Mouse (Mus musculus) CH12.LX (cell line): ENCODE results near the gene Ensa. TPM values are rescaled to one million over a fixed set of nuclear protein-coding genes. Genes with fewer than 3 reads are reported as not detected.

ENCODE experiments used
- DNase-seq: peaks from one replicate; pipeline ENCODE4 v3.0.0-alpha.2; 2013; ENCODE audit errors: extremely low read depth
- H3K27ac ChIP-seq: 2 replicates; pipeline ENCODE4 v1.5.1; 2012; ENCODE audit warnings: low read depth, mild to moderate bottlenecking, control low read depth, moderate library complexity; ENCODE audit not compliant: insufficient read depth
- H3K27me3 ChIP-seq: replicated peaks from 2 replicates; pipeline ENCODE3; 2012; ENCODE audit warnings: inconsistent platforms
- H3K36me3 ChIP-seq, 2 experiments: replicated peaks in 1 of 2; 2 replicates each; pipeline versions ENCODE3 to v1.6.1; 2012; ENCODE audit warnings: inconsistent platforms in 1 of 2, low read length in 1 of 2, mild to moderate bottlenecking in 1 of 2, mixed read lengths in 1 of 2, moderate library complexity in 1 of 2; ENCODE audit not compliant: control insufficient read depth in 1 of 2, insufficient read depth in 1 of 2
- H3K4me1 ChIP-seq, 2 experiments: 2 replicates each; pipeline ENCODE4 v1.6.1; 2012; ENCODE audit warnings: inconsistent platforms in 1 of 2, moderate library complexity in 1 of 2; ENCODE audit not compliant: insufficient read depth in 2 of 2, control insufficient read depth in 1 of 2
- H3K4me2 ChIP-seq: 2 replicates; pipeline ENCODE4 v1.6.1; 2012; ENCODE audit warnings: low read depth, mild to moderate bottlenecking, control low read depth; ENCODE audit not compliant: poor library complexity, insufficient read depth, severe bottlenecking
- H3K4me3 ChIP-seq, 3 experiments: fragments of 150-350 bp in 1 of 3; sonication (generic) in 1 of 3; replicated peaks in 1 of 3; 2 replicates each; pipeline versions ENCODE3 to v1.5.1; 2011 to 2012; ENCODE audit warnings: low read depth in 2 of 3, low read length in 2 of 3, mild to moderate bottlenecking in 2 of 3, moderate library complexity in 2 of 3, control low read depth in 1 of 3, improper control_type of control experiment in 1 of 3, inconsistent platforms in 1 of 3, mixed read lengths in 1 of 3; ENCODE audit not compliant: poor library complexity in 1 of 3
- H3K79me2 ChIP-seq: replicated peaks from 2 replicates; pipeline ENCODE4 v1.6.1; 2012; ENCODE audit warnings: mild to moderate bottlenecking, moderate library complexity; ENCODE audit not compliant: control insufficient read depth, poor library complexity, insufficient read depth, severe bottlenecking; ENCODE audit errors: extremely low read depth
- H3K9ac ChIP-seq: 2 replicates; pipeline ENCODE4 v1.6.1; 2012; ENCODE audit warnings: low read depth, mild to moderate bottlenecking, control low read depth, moderate library complexity; ENCODE audit not compliant: insufficient read depth
- H3K9me3 ChIP-seq: replicated peaks from 2 replicates; pipeline ENCODE3; 2012; ENCODE audit warnings: low read length, inconsistent platforms, mixed read lengths
- BHLHE40 ChIP-seq: IDR thresholded peaks from 2 replicates; pipeline ENCODE4 v1.6.1; 2011; ENCODE audit warnings: mild to moderate bottlenecking, low read depth, low read length, improper control_type of control experiment
- CHD1 ChIP-seq: IDR thresholded peaks from 2 replicates; pipeline ENCODE4 v1.6.1; 2012; ENCODE audit warnings: low read depth, low read length, improper control_type of control experiment, inconsistent platforms
- ETS1 ChIP-seq: conservative IDR thresholded peaks from 2 replicates; pipeline ENCODE4 v1.6.1; 2012; ENCODE audit warnings: low read depth, mild to moderate bottlenecking, inconsistent platforms, low read length, improper control_type of control experiment, moderate library complexity
- GABPA ChIP-seq: IDR thresholded peaks from 2 replicates; pipeline ENCODE4 v1.6.1; 2012; ENCODE audit warnings: low read depth, low read length, improper control_type of control experiment, inconsistent platforms; ENCODE audit not compliant: insufficient replicate concordance
- HCFC1 ChIP-seq: IDR thresholded peaks from 2 replicates; pipeline ENCODE4 v1.6.1; 2012; ENCODE audit warnings: low read depth, mild to moderate bottlenecking, inconsistent platforms, low read length, improper control_type of control experiment
- IRF4 ChIP-seq: IDR thresholded peaks from 2 replicates; pipeline ENCODE4 v1.6.1; 2014; ENCODE audit warnings: low read depth, mild to moderate bottlenecking, inconsistent platforms, low read length, improper control_type of control experiment
- KAT2A ChIP-seq: IDR thresholded peaks from 2 replicates; pipeline ENCODE4 v1.6.1; 2012; ENCODE audit warnings: low read length, improper control_type of control experiment, inconsistent platforms; ENCODE audit not compliant: insufficient replicate concordance
- MAX ChIP-seq: IDR thresholded peaks from 2 replicates; pipeline ENCODE4 v1.6.1; 2011; ENCODE audit warnings: low read length, improper control_type of control experiment
- MEF2A ChIP-seq: IDR thresholded peaks from 2 replicates; pipeline ENCODE4 v1.6.1; 2014; ENCODE audit warnings: low read depth, mild to moderate bottlenecking, inconsistent platforms, low read length, improper control_type of control experiment, borderline replicate concordance
- MYC ChIP-seq: IDR thresholded peaks from 2 replicates; pipeline ENCODE4 v1.6.1; 2011; ENCODE audit warnings: low read depth, mild to moderate bottlenecking, improper control_type of control experiment, low read length
- NELFE ChIP-seq: IDR thresholded peaks from 2 replicates; pipeline ENCODE4 v1.6.1; 2011; ENCODE audit warnings: low read depth, low read length, improper control_type of control experiment
- PAX5 ChIP-seq: IDR thresholded peaks from 2 replicates; pipeline ENCODE4 v1.6.1; 2012; ENCODE audit warnings: low read length, inconsistent platforms, mixed read lengths
- RAD21 ChIP-seq: IDR thresholded peaks from 2 replicates; pipeline ENCODE4 v1.6.1; 2011; ENCODE audit warnings: low read depth, mild to moderate bottlenecking, low read length, improper control_type of control experiment, moderate library complexity
- SIN3A ChIP-seq: IDR thresholded peaks from 2 replicates; pipeline ENCODE4 v1.6.1; 2012; ENCODE audit warnings: low read length, improper control_type of control experiment, inconsistent platforms
- TBP ChIP-seq: conservative IDR thresholded peaks from 2 replicates; pipeline ENCODE4 v1.6.1; 2011; ENCODE audit warnings: low read depth, low read length, improper control_type of control experiment
- TCF12 ChIP-seq: IDR thresholded peaks from 2 replicates; pipeline ENCODE4 v1.6.1; 2014; ENCODE audit warnings: low read depth, mild to moderate bottlenecking, inconsistent platforms, low read length, improper control_type of control experiment
- UBTF ChIP-seq: IDR thresholded peaks from 2 replicates; pipeline ENCODE4 v1.6.1; 2012; ENCODE audit warnings: low read depth, mild to moderate bottlenecking, inconsistent platforms, low read length, improper control_type of control experiment, moderate library complexity
- ZC3H11A ChIP-seq: IDR thresholded peaks from 2 replicates; pipeline ENCODE4 v1.6.1; 2012; ENCODE audit warnings: low read depth, mild to moderate bottlenecking, inconsistent platforms, low read length, improper control_type of control experiment
- ZNF384 ChIP-seq: IDR thresholded peaks from 2 replicates; pipeline ENCODE4 v1.6.1; 2012; ENCODE audit warnings: low read depth, low read length, improper control_type of control experiment, inconsistent platforms
- dilution Hi-C: fragments of 300-500 bp; cut with MboI; formaldehyde crosslinking; loops from 2 replicates; pipeline ENCODE4 v1.14.3; 2020; ENCODE audit warnings: low sequenced_read_pairs; ENCODE audit not compliant: extremely low pct_unique_long_range_greater_than_20kb, extremely low pct_ligation_motif_present
- in situ Hi-C: fragments of 300-500 bp; cut with MboI; formaldehyde crosslinking; loops from 3 replicates; pipeline ENCODE4 v1.14.3; 2019; ENCODE audit warnings: low sequenced_read_pairs, low pct_ligation_motif_present, low pct_unique_long_range_greater_than_20kb, mixed read lengths
- polyA plus RNA-seq: library from polyadenylated mRNA; unstranded; fragments of >175 nt; gene quantifications from 2 replicates; pipeline ENCODE4 v1.2.1, GENCODE M21; 2012; ENCODE audit warnings: low read depth; ENCODE audit not compliant: insufficient read length
- total RNA-seq, 2 experiments: library from RNA; depleted of rRNA; stranded (reverse); fragments of 300-350 nt in 1 of 2; fragments of >200 nt in 1 of 2; gene quantifications; 2 replicates each; pipeline ENCODE4 v1.2.3; 2012 to 2014

Gene Ensa
- total and polyA plus RNA-seq, 3 experiments, result 51.5 to 58.4 (median 57.8) TPM

DNA sequence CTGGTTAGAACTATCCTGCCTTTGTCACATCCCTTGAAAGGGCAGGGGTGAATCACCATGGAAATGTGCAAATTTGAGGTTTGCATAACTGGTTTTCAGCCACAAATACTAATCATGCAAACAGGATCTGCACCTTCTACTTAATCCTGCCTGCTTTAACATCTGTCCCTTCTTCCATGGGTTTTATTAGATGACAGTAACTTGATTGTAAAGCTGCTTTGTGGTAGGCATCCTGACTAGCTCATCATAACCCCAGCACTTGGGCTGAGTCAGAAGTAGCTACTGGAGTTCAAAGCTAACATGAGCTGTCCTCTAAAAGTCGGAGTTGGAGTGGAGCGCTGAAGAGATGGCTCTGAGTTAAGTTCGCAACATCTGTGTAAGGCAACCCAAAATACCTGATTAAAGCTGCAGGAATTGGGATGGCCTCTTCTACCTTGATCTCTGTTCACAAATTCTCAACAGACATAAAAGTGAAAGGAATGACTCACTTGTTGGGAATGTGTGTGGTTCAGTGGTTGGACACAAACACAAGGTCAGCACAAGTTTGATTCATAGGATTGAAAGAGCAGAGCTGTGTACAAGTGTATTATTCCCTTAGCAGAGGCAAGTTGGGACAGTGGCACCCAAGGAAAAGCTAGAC is 39.3 kb downstream of the Ensa start (continued):
- no peak for TF ChIP-seq KAT2A
- TF ChIP-seq HCFC1, result no peak
- no peak for TF ChIP-seq ZC3H11A
- no peak for TF ChIP-seq UBTF
- no peak for TF ChIP-seq GABPA
- 0 out of 2 replicates have a peak, but pooled peaks have one; percentile 16 for TF ChIP-seq MEF2A
- TF ChIP-seq ZNF384, result no peak
- no peak; the same call in 1 of the 2 replicates for TF ChIP-seq CHD1

DNA sequence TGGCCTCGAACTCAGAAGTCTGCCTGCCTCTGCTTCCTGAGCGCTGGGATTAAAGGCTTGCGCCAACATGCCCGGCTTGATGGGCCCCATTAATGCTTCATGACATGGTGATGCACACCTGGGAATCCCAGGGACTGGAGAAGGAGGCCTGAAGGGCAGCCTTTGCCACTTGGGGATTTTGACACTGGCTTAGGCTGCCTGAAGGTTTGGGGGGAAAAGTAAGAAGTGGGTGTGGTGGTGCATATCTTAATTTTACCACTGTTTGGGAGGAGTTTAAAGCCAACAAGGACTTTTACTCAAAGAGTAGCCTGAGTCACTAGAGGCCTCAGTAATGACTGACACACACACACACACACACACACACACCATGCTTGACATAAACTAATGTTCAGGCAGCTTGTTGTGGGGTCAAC is 40.2 kb downstream of the Ensa start:
- Histone ChIP-seq H3K79me2 (peaks cover 83% of the 10 kb centered on the region), H3K4me1 (peaks cover 22 to 76% of the 10 kb centered on the region in 2 experiments), H3K9me3 (no peaks in the 10 kb centered on the region), H3K27me3 (no peaks in the 10 kb centered on the region), H3K4me3 (no peak overlapping the region), H3K4me2 (0 out of 2 replicates have a peak overlapping the region, but pooled peaks have one; percentile 3), H3K36me3 (peaks cover 34 to 66% of the 10 kb centered on the region in 2 experiments), H3K27ac (peak overlapping the region; percentile 91), H3K9ac (no peak overlapping the region)
- in situ Hi-C loops, result no loop called here
- TF ChIP-seq MAX (peak; percentile 24; the same call in 1 of the 2 replicates), IRF4 (peak; percentile 33; the same call in 1 of the 2 replicates), RAD21 (no peak), MEF2A (peak; percentile 44; the same call in 1 of the 2 replicates), BHLHE40 (0 out of 2 replicates have a peak, but pooled peaks have one; percentile 6), ETS1 (peak; percentile 56; the same call in 1 of the 2 replicates), TBP (no peak), CHD1 (0 out of 2 replicates have a peak, but pooled peaks have one; percentile 58), PAX5 (no peak), TCF12 (peak; percentile 63; the same call in 1 of the 2 replicates), NELFE (peak; percentile 35; the same call in 1 of the 2 replicates), SIN3A (peak; percentile 72), MYC (0 out of 2 replicates have a peak, but pooled peaks have one; percentile 28)
- peak; percentile 75 for DNase-seq
- dilution Hi-C loops, result no loop called here
